Mouse (Mus musculus) liver, adult 10 weeks (tissue): ENCODE measurements around the gene Mthfd2l. TPM values are rescaled to one million over a fixed set of nuclear protein-coding genes. Genes with fewer than 3 reads are reported as not detected.

ENCODE experiments used
- polyA plus RNA-seq: library from polyadenylated mRNA; stranded (reverse); fragments of 350-450 nt; fragmentation: Illumina TruSeq; extraction: RNeasy Lipid Tissue Mini Kit (QIAGEN cat#74804); gene quantifications from one replicate; pipeline ENCODE4 v1.2.3, GENCODE M21; 2014; ENCODE audit warnings: low read depth, low replicate concordance

Gene Mthfd2l
- polyA plus RNA-seq = 7.2 TPM

GRCm38 (mm10) chr5:90930971-90931851 lies at the start of gene Mthfd2l:
Gene Mthfd2l (plus strand): TSS chr5:90931117.

GRCm38 (mm10) chr5:90890519-90891463 lies 40.1 kb upstream of the Mthfd2l start, which contains the start of gene Cxcl1:
Gene Cxcl1 (plus strand): TSS chr5:90891241.

GRCm38 (mm10) chr5:90903339-90904020 lies 27.4 kb upstream of the Mthfd2l start, which contains the start of gene Cxcl2:
Gene Cxcl2 (plus strand): TSS chr5:90903871.

GRCm38 (mm10) chr5:91027164-91027563 lies 96.2 kb downstream of the Mthfd2l start, which contains the start of gene Epgn:
Gene Epgn (plus strand): TSS chr5:91027464.

Other genes with a start within 250 kb of the Mthfd2l start
- gene Cxcl5, start 171.8 kb upstream of the Mthfd2l start, polyA plus RNA-seq = 0.50 TPM
- gene Ppbp, start 162.6 kb upstream of the Mthfd2l start, polyA plus RNA-seq = 0.37 TPM
- gene Pf4, start 158.7 kb upstream of the Mthfd2l start, polyA plus RNA-seq = 1.7 TPM
- gene Cxcl3, start 145.0 kb upstream of the Mthfd2l start, polyA plus RNA-seq = not detected
- gene Cxcl15, start 136.6 kb upstream of the Mthfd2l start, polyA plus RNA-seq = not detected
- gene Cxcl1, start 39.9 kb upstream of the Mthfd2l start, polyA plus RNA-seq = 17.5 TPM
- gene Cxcl2, start 27.2 kb upstream of the Mthfd2l start, polyA plus RNA-seq = not detected
- not detected for gene Epgn, start 96.3 kb downstream of the Mthfd2l start, polyA plus RNA-seq
- gene Ereg, start 143.5 kb downstream of the Mthfd2l start, polyA plus RNA-seq = 0.56 TPM
- gene Areg, start 208.5 kb downstream of the Mthfd2l start, polyA plus RNA-seq = not detected